Mouse (Mus musculus) heart, adult 2 months (tissue): ENCODE measurements at regions not wholly inside any gene's neighbourhood (a gene's known extent, or its start where the extent isn't known, plus 50 kb on each side); places are given as distances from the start of the nearest gene placed in this dataset.

Experiments used
- DNase-seq, 2 experiments: peaks; one replicate each; pipeline ENCODE4 v3.0.0; 2021
- H3K27ac ChIP-seq: fragments of 200-600 bp; 2 replicates; pipeline ENCODE4 v1.8.1; 2022
- H3K27me3 ChIP-seq: fragments of 200-500 bp; 2 replicates; pipeline ENCODE4 v1.6.1; 2012; ENCODE audit warnings: mild to moderate bottlenecking, low read length, inconsistent platforms, mixed read lengths; ENCODE audit not compliant: control insufficient read depth, insufficient read depth
- H3K36me3 ChIP-seq: fragments of 200-500 bp; 2 replicates; pipeline ENCODE4 v1.6.1; 2012; ENCODE audit warnings: low read length, inconsistent platforms; ENCODE audit not compliant: control insufficient read depth, insufficient read depth
- H3K4me1 ChIP-seq: fragments of 200-500 bp; 2 replicates; pipeline ENCODE4 v1.6.1; 2011; ENCODE audit warnings: low read length; ENCODE audit not compliant: control insufficient read depth, insufficient read depth
- H3K4me3 ChIP-seq: fragments of 200-600 bp; 2 replicates; pipeline ENCODE4 v1.8.1; 2022
- H3K79me2 ChIP-seq: fragments of 200-500 bp; replicated peaks from 2 replicates; pipeline ENCODE4 v1.6.1; 2012; ENCODE audit warnings: mild to moderate bottlenecking, inconsistent platforms, low read length, moderate library complexity, mixed read lengths; ENCODE audit not compliant: control insufficient read depth, insufficient read depth
- H3K9ac ChIP-seq: fragments of 200-500 bp; 2 replicates; pipeline ENCODE4 v1.6.1; 2012; ENCODE audit warnings: low read depth, mild to moderate bottlenecking, control low read depth, inconsistent platforms, low read length, mixed read lengths
- CTCF ChIP-seq: fragments of 200-600 bp; IDR thresholded peaks from 2 replicates; pipeline ENCODE4 v1.8.1; 2022; ENCODE audit warnings: antibody characterized with exemption, mild to moderate bottlenecking, moderate library complexity
- EP300 ChIP-seq: fragments of 200-500 bp; IDR thresholded peaks from 2 replicates; pipeline ENCODE4 v1.6.1; 2011; ENCODE audit warnings: low read depth, low read length, control low read depth; ENCODE audit not compliant: insufficient read depth
- POLR2A ChIP-seq: fragments of 200-500 bp; IDR thresholded peaks from 2 replicates; pipeline ENCODE4 v1.6.1; 2011; ENCODE audit warnings: mild to moderate bottlenecking, low read depth, low read length, control low read depth; ENCODE audit not compliant: insufficient read depth
- WGBS: fragments of 180-500 bp; shearing (Covaris S2); methylation state at CpG from one replicate; pipeline ENCODE4 v1.1.7; 2018; 5-methylcytosine and 5-hydroxymethylcytosine counted together
- intact Hi-C: fragments of 180-260 bp; cut with DNase I; formaldehyde crosslinking; loops from one replicate; pipeline ENCODE4 v1.15.1; 2025
- microRNA-seq, 2 experiments: library from miRNA; unstranded; fragments of <30 nt; microRNA quantifications; one replicate each; pipeline ENCODE4 v1.2.0; 2021

DNA sequence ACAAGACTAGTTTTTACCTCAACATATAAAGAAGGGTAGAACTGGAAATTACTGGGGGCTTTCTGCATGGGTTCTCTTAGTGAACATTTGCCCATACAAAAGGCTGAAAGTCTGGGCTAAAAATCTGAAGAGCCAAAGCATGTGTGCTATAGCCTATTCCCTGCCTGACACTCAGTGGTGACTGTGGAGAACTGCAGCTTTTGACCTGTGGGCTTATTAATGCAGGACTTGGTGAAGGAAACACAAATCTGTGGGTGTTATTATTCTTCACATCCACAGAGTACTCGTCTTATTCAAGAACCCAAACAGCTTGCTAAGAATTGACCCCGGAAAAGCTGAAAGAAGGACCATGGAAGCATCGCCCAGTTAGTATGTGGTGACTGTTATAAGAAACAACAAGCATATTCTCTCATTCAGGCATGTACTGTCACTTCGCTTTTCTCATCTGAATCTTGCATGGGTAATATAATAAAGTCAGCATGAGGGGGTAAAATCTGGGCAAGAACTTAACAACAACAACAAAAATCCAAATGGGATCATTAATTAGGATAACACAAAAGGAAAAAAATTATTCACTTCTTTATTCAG, 77.2 kb upstream of the Cypt12 start:
- H3K27ac ChIP-seq: no peak overlapping the region
- H3K4me3 ChIP-seq: no peak overlapping the region
- no peak overlapping the region for H3K9ac ChIP-seq
- intact Hi-C loops: no loop called here
- H3K79me2 ChIP-seq: no peaks in the 10 kb centered on the region
- no peak for DNase-seq
- H3K36me3 ChIP-seq: no peaks in the 10 kb centered on the region
- H3K4me1 ChIP-seq: no peaks in the 10 kb centered on the region
- WGBS: 41% methylated on average over 4 of the region's 4 CpGs
- TF ChIP-seq CTCF: peak; percentile 45
- TF ChIP-seq EP300: no peak
- no peak for TF ChIP-seq POLR2A
- no peaks in the 10 kb centered on the region for H3K27me3 ChIP-seq

DNA sequence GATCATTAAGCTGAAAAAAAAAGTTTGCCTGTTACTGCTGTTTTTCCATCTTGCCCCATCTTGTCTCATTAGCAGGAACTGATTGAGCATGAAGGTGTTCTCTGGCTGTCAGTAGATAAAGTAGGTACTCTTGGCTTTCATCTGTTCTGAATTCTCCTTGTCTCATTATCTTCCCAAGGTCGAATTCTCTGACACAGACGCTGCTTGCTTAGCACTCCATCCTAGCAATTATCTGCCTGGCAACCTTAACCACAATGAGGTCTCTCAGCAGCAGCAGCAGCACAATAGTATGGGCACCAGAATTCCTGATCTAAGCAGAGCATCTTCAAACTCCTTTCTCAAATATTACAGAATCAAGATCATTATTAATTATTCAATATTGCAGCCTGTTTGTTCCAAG, 52.3 kb upstream of the Cypt12 start:
- H3K36me3 ChIP-seq: no peaks in the 10 kb centered on the region
- H3K4me3 ChIP-seq: no peak overlapping the region
- no peak overlapping the region for H3K27ac ChIP-seq
- no peaks in the 10 kb centered on the region for H3K4me1 ChIP-seq
- H3K79me2 ChIP-seq: no peaks in the 10 kb centered on the region
- no peak overlapping the region for H3K9ac ChIP-seq
- H3K27me3 ChIP-seq: no peaks in the 10 kb centered on the region
- intact Hi-C loops: no loop called here
- WGBS: 18% methylated on average over 2 of the region's 2 CpGs
- no peak for TF ChIP-seq CTCF
- no peak for TF ChIP-seq EP300
- no peak for TF ChIP-seq POLR2A
- DNase-seq: no peak

DNA sequence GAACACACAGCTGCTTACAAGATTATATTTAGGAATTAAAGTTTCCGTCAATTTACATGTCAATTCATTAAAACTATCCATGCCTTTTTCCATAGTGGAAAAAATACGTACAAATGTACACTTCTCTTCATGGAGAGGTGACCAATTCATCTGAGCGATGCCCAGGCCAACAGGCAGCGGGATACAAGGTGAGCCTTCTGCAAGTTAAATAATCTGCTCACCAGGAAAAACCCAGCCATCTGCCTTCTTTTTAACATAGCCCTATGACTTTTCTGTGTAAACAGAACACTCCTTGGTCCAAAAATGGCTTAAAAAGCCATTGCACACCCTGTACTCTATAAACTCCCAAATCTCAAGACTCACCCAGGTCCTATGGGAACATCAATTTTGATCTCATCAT, 51.5 kb upstream of the Cypt12 start:
- H3K4me1 ChIP-seq: no peaks in the 10 kb centered on the region
- intact Hi-C loops: no loop called here
- DNase-seq: no peak
- H3K27me3 ChIP-seq: no peaks in the 10 kb centered on the region
- no peak overlapping the region for H3K4me3 ChIP-seq
- 80% methylated on average over 4 of the region's 4 CpGs for WGBS
- H3K36me3 ChIP-seq: no peaks in the 10 kb centered on the region
- no peak overlapping the region for H3K27ac ChIP-seq
- H3K79me2 ChIP-seq: no peaks in the 10 kb centered on the region
- TF ChIP-seq EP300 (no peak), CTCF (no peak), POLR2A (no peak)
- no peak overlapping the region for H3K9ac ChIP-seq

Small RNA genes in the stretch of these regions (microRNA-seq; reads per million reads assigned to microRNA genes)
- gene Mir124a-2: 0 reads per million in 2 experiments
